Mouse (Mus musculus) ovary, postnatal 10 days (tissue): ENCODE measurements around the gene Gm16381.
"Not testable (repeated sequence)": the region's sequence is repeated elsewhere in the genome, so short reads cannot be mapped to it uniquely, and the experiment has no call there.

ENCODE experiments used
- DNase-seq: peaks from one replicate; pipeline ENCODE4 v3.0.0; 2022; ENCODE audit warnings: low spot score

Gm16381 gene

GRCm38 (mm10) chr12:87644520-87644919 is at the start of gene Gm16381:
Gene Gm16381 (minus strand): TSS chr12:87644620.
- DNase-seq = not testable (repeated sequence)

- not testable (repeated sequence) for DNase-seq
Measured at GRCm38 (mm10) chr12:87652916-87653703, 8.7 kb upstream of the Gm16381 start.

- DNase-seq = not testable (repeated sequence)
Measured at GRCm38 (mm10) chr12:87618569-87618968, 25.9 kb downstream of the Gm16381 start, which contains the start of gene Gm4027. Gene Gm4027 (plus strand): TSS chr12:87618869.

GRCm38 (mm10) chr12:87602388-87602787 is 42.0 kb downstream of the Gm16381 start, which contains the start of gene Oog1:
Gene Oog1 (plus strand): TSS chr12:87602688.
- DNase-seq = not testable (repeated sequence)

- not testable (repeated sequence) for DNase-seq
Measured at GRCm38 (mm10) chr12:87601388-87601787, 43.0 kb downstream of the Gm16381 start.
